Mouse (Mus musculus): ENCODE measurements around the gene Kcnk2.

Gene Kcnk2

GRCm38 (mm10) chr1:189343301-189344251, 58.5 kb downstream of the Kcnk2 start:
- in situ Hi-C loops (cut with MboI, MseI): no loop called here

GRCm38 (mm10) chr1:189342416-189343104, 59.5 kb downstream of the Kcnk2 start:
- in situ Hi-C loops (cut with MboI, MseI): no loop called here

GRCm38 (mm10) chr1:189341381-189341917, 60.6 kb downstream of the Kcnk2 start:
- in situ Hi-C loops (cut with MboI, MseI): no loop called here

DNA sequence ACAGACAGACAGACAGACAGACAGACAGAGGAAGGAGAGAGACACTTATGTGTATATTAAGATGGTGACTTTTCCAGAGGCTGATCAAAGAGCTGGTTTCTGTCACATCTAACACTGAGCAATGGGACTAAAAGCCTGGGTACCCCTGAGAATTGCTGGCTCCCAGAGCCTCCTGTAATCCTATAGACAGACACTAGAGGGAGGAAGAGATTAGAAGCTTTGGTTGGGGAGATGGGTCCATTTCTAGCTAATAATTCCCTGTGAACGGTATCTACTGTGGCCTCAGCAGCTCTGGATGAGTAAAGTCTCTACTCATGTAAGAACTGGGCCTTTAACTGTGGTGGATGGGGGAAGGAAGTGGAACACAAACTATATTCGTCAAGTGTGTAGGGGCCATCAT, 86.2 kb downstream of the Kcnk2 start:
- in situ Hi-C loops (cut with MboI, MseI): no loop called here

GRCm38 (mm10) chr1:189314495-189314894, 87.6 kb downstream of the Kcnk2 start:
- in situ Hi-C loops (cut with MboI, MseI): no loop called here

GRCm38 (mm10) chr1:189313750-189314149, 88.3 kb downstream of the Kcnk2 start:
- in situ Hi-C loops (cut with MboI, MseI): no loop called here

DNA sequence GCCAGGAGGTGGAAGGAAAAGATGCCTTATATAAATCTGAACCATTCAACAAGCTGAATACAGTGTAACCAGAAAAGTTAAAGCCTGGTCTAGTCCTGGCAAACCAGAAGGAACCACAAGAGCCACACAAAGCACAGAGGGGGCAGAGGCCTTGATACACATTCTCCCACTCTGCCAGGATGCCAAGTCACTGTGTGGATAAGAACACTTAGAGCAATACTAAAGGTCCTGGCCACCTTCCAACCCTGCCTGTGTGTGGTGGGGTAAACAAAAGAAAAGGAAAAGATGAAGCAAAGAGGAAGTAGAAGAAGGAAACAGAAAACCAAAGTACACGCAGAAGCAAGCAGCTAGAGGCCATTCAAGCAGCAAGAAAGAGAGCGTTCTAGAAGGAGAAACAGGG, 91.9 kb downstream of the Kcnk2 start:
- in situ Hi-C loops (cut with MboI, MseI): no loop called here

GRCm38 (mm10) chr1:189304988-189305522, 97.0 kb downstream of the Kcnk2 start:
- in situ Hi-C loops (cut with MboI, MseI): no loop called here

GRCm38 (mm10) chr1:189303001-189303400, 99.1 kb downstream of the Kcnk2 start:
- in situ Hi-C loops (cut with MboI, MseI): no loop called here

DNA sequence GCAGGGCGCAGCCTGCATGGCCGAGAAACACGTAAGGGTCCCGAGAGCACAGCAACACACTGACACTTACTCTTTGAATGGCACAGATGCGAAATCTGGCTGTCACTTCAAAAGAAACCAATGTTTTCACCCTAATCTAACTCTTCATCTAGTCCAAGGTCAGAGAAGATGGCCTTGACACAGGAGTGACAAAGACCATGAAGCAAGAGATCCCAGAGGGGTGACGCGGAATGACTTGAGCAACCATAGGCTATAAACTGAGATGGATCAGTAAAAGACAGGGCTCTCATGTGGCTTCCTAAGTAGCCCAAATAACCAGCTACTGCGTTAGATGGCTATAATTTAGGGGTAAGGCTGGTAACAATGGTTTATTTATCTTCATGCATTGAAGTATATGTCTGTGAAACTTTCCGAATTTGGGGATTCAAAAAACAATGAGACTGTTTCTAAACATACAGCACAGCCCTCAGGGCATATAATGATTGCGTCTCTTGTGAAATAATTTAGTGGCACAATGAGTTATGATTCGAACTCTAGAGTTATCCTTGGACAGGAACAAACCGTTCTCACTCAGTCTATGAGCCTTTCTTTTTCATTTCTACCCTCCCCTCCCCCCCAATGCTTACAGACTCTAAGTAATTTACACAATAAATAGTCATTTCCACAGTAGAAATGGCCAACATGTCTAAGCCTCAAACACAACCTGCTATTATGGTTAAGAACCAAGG, 108.2 kb downstream of the Kcnk2 start:
- in situ Hi-C loops (cut with MboI, MseI): loop anchor here (10.0 kb wide), 1 partner anchor 1009 kb away; no protein-coding TSS in a partner anchor

DNA sequence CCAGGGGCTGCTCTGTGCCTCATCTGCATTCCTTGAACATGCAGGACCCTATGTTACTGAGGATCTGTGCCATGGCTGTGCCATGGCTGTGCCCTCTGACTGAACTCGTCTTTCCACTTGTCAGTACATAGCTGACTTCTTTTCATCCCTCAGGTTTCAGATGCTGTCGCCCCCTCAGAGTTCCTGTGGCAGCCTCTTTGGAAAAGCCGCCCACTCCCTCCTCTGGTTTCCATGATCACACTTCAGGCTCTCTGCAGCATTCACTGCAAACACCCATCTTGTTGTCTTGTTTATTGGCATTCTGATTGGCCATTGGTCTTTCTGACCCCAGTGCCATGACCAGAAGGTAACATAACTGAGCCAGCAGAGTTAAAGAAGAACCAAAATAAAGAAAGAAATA, 111.2 kb downstream of the Kcnk2 start:
- in situ Hi-C loops (cut with MboI, MseI): loop anchor here (10.0 kb wide), 1 partner anchor 1006 kb away; no protein-coding TSS in a partner anchor

DNA sequence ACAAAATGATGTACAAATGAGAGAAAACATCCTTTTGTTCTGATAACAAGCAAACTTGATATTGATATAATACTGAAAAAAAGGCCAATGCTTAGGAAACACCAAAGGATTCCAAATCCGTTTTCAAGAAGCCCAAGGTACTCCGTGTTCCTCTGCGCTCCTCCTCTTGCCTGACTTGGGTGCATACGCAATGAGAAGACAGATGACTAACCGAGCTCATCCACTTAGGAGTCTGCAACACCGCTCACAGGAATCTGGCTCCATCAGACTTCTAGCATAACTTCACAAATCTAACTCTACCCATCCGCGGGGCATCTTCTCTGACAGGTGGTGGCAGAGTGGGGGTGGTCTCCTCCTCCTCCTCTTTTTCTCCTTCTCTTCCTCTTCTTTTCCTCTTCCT, 113.1 kb downstream of the Kcnk2 start:
- in situ Hi-C loops (cut with MboI, MseI): no loop called here

- in situ Hi-C loops (cut with MboI, MseI): no loop called here
Observed at GRCm38 (mm10) chr1:189272281-189272680, 129.8 kb downstream of the Kcnk2 start.

- in situ Hi-C loops (cut with MboI, MseI): no loop called here
Observed at GRCm38 (mm10) chr1:189253631-189254030, 148.4 kb downstream of the Kcnk2 start.

DNA sequence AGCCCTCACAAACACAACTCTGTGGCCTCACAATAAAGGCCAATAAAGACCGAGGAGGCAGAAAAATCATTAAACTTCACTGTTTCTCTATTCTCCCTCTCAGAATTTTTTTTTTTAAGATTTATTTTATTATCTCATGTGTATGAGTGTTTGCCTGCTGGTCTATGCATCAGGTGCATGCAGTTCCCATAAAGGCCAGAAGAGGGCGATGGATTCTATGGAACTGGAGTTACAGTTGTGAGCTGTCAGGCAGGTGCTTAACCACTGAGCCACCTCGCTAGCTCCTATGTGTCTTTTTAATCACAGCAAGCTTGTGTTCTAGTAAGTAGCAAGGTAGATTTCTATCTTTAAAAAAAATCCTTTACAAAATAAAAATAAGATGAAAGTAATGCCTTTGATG, 148.9 kb downstream of the Kcnk2 start:
- in situ Hi-C loops (cut with MboI, MseI): no loop called here

DNA sequence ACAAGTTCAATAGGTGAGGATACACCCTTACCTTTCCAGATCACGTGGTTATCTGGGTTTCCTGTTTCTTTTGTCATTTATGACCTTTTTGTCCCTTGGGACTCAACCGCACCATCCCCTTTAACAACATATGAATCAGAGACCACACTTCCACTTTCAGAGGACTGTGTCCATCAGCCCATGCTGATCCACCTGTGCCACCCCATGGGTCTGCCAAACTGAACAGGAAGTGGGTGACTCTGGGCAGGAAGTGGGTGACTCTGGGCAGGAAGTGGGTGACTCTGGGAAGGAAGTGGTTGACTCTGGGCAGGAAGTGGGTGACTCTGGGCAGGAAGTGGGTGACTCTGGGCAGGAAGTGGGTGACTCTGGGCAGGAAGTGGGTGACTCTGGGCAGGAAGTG, 158.9 kb downstream of the Kcnk2 start:
- in situ Hi-C loops (cut with MboI, MseI): loop anchor here (5.0 kb wide), 1 partner anchor 79 kb away; no protein-coding TSS in a partner anchor

- in situ Hi-C loops (cut with MboI, MseI): loop anchor here (10.0 kb wide), 1 partner anchor 180 kb away; no protein-coding TSS in a partner anchor
Observed at GRCm38 (mm10) chr1:189235261-189235660, 166.8 kb downstream of the Kcnk2 start.

GRCm38 (mm10) chr1:189232829-189233228, 169.2 kb downstream of the Kcnk2 start:
- in situ Hi-C loops (cut with MboI, MseI): loop anchor here (10.0 kb wide), 1 partner anchor 178 kb away; no protein-coding TSS in a partner anchor

GRCm38 (mm10) chr1:189228222-189229084, 173.6 kb downstream of the Kcnk2 start:
- in situ Hi-C loops (cut with MboI, MseI): no loop called here

DNA sequence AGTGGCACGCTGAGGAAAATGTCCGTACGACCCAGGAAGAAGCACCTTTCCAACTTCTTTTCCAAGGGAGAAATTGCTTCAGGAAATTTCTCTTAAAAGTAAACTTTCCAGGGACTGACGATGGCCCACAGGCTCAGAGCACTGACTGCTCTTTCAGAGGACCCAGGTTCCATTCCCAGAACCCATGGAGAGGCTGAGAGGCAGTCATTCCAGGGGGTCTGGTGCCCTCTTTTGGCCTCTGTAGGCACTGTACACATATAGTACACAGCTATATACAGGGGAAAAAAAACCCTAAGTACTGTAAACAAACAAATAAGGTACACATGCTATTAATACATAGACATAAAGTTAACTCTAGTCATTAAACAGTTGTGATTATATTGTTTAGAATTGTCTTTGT, 174.6 kb downstream of the Kcnk2 start:
- in situ Hi-C loops (cut with MboI, MseI): no loop called here
